Mouse (Mus musculus): ENCODE measurements around the gene Nek2. TPM values are rescaled to one million over a fixed set of nuclear protein-coding genes. Genes with fewer than 3 reads are reported as not detected.
A peak's percentile ranks its signal among the peaks of the same experiment; 100 is the strongest.

Gene Nek2
- polyA plus RNA-seq, 1 experiment from 2014 or later: 42.0 TPM

DNA sequence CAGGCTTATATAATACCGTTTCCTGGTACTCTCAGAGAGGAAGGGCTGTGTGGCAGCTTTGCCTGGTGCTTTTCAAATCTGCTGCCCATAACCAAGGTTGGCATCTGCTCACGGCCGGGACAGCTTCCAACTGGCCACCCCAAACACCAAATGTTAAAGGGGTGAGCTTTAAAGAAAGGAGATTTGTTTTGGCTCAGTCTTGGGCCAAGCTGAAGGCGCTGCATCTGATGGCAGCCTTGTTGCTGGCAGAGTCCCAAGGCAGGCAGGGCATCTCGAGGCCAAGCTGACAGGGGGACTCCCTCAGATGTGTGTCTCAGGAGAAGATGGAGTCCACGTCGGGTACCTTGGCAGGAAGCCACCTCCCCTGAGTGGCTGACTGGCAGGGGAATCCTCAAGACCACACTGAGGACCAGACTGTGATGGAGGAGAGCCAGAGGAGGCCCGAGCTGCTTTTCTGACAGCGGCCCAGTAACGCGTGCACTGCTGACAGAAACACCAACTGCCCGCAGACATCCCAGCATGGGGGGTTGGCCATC, 12.5 kb upstream of the Nek2 start:
- 91% methylated on average over 12 of the region's 12 CpGs for WGBS
- Histone ChIP-seq H3K9me3 (ENCODE audit: control insufficient read depth, low read length) (no peaks in the 10 kb centered on the region), H3K4me2 (ENCODE audit: low read depth) (no peak overlapping the region), H3K36me3 (ENCODE audit: control insufficient read depth, insufficient read depth, low read length) (no peaks in the 10 kb centered on the region), H3K4me1 (ENCODE audit: control insufficient read depth, insufficient read depth, low read length) (no peaks in the 10 kb centered on the region), H3K27ac (ENCODE audit: low read depth, low read length) (no peak overlapping the region), H3K9ac (ENCODE audit: low read length) (no peak overlapping the region), H3K27me3 (ENCODE audit: control insufficient read depth, insufficient read depth, low read length) (no peaks in the 10 kb centered on the region), H3K4me3 (ENCODE audit: low read depth, low read length) (no peak overlapping the region)
- ATAC-seq (ENCODE audit: insufficient read depth, low FRiP score, low TSS enrichment) (no peak), DNase-seq (ENCODE audit: low spot score) (no peak)

GRCm38 (mm10) chr1:191811774-191812173, 9.5 kb upstream of the Nek2 start:
- Histone ChIP-seq H3K36me3 (ENCODE audit: control insufficient read depth, insufficient read depth, low read length) (no peaks in the 10 kb centered on the region), H3K9me3 (ENCODE audit: control insufficient read depth, low read length) (no peaks in the 10 kb centered on the region), H3K4me1 (ENCODE audit: control insufficient read depth, insufficient read depth, low read length) (no peaks in the 10 kb centered on the region), H3K4me2 (ENCODE audit: low read depth) (no peak overlapping the region), H3K9ac (ENCODE audit: low read length) (no peak overlapping the region), H3K27me3 (ENCODE audit: control insufficient read depth, insufficient read depth, low read length) (no peaks in the 10 kb centered on the region), H3K27ac (ENCODE audit: low read depth, low read length) (no peak overlapping the region), H3K4me3 (ENCODE audit: low read depth, low read length) (no peak overlapping the region)
- DNase-seq (ENCODE audit: low spot score): no peak
- ATAC-seq (ENCODE audit: insufficient read depth, low FRiP score, low TSS enrichment): no peak
- 88% methylated on average over 12 of the region's 12 CpGs for WGBS

GRCm38 (mm10) chr1:191812949-191813691, 8.1 kb upstream of the Nek2 start:
- no peaks in the 10 kb centered on the region for H3K4me1 ChIP-seq (ENCODE audit: control insufficient read depth, insufficient read depth, low read length)
- ATAC-seq (ENCODE audit: insufficient read depth, low FRiP score, low TSS enrichment) (no peak), DNase-seq (ENCODE audit: low spot score) (no peak)
- H3K27me3 ChIP-seq (ENCODE audit: control insufficient read depth, insufficient read depth, low read length): no peaks in the 10 kb centered on the region
- WGBS: 87% methylated on average over 13 of the region's 13 CpGs
- no peak overlapping the region for H3K4me3 ChIP-seq (ENCODE audit: low read depth, low read length)
- no peak overlapping the region for H3K27ac ChIP-seq (ENCODE audit: low read depth, low read length)
- H3K36me3 ChIP-seq (ENCODE audit: control insufficient read depth, insufficient read depth, low read length): no peaks in the 10 kb centered on the region
- H3K4me2 ChIP-seq (ENCODE audit: low read depth): no peak overlapping the region
- H3K9me3 ChIP-seq (ENCODE audit: control insufficient read depth, low read length): no peaks in the 10 kb centered on the region
- no peak overlapping the region for H3K9ac ChIP-seq (ENCODE audit: low read length)

DNA sequence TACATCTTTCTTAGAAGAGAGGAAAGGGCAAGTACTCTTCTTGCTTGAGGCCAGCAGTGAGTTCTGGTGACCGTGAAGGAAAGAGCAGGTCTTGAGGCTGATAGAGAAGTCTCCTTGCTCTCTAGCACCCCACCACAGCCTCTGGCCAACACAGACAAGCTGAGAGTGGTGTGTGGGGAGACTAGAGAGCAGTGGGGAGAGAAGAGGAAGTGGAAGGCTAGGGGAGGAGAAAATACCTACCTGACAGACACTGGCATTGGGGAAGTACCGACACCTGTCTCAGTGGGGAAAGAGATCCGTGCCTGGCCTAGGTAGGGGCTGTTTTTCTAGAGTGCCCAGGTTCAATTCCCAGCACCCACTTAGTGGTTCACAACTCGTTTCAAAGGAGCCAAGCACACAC, 7.0 kb upstream of the Nek2 start:
- Histone ChIP-seq H3K4me2 (ENCODE audit: low read depth) (no peak overlapping the region), H3K9ac (ENCODE audit: low read length) (no peak overlapping the region), H3K36me3 (ENCODE audit: control insufficient read depth, insufficient read depth, low read length) (no peaks in the 10 kb centered on the region), H3K27me3 (ENCODE audit: control insufficient read depth, insufficient read depth, low read length) (no peaks in the 10 kb centered on the region), H3K27ac (ENCODE audit: low read depth, low read length) (no peak overlapping the region), H3K4me1 (ENCODE audit: control insufficient read depth, insufficient read depth, low read length) (no peaks in the 10 kb centered on the region), H3K4me3 (ENCODE audit: low read depth, low read length) (no peak overlapping the region), H3K9me3 (ENCODE audit: control insufficient read depth, low read length) (no peaks in the 10 kb centered on the region)
- no peak for ATAC-seq (ENCODE audit: insufficient read depth, low FRiP score, low TSS enrichment)
- 84% methylated on average over 4 of the region's 4 CpGs for WGBS
- DNase-seq (ENCODE audit: low spot score): no peak

DNA sequence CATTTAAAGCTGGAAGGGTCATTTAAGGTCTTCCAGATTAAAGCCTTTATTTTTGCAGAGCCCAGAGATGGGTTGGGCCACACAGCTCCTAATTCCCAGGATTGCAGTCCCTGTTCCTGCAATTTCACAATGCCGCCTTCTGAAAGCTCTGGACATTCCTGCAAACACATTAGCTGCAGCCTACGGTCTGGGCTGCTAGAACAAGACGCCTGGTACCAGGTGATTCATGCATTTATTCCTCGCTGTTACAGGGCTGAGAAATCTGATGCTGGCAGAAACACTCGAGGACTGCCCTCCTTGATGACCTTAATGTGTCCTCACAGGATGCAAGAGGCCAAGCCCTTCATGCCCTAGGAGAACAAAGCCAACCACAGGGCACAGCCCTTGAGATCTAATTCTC, 6.3 kb upstream of the Nek2 start:
- no peaks in the 10 kb centered on the region for H3K4me1 ChIP-seq (ENCODE audit: control insufficient read depth, insufficient read depth, low read length)
- ATAC-seq (ENCODE audit: insufficient read depth, low FRiP score, low TSS enrichment) (no peak), DNase-seq (ENCODE audit: low spot score) (no peak)
- H3K9me3 ChIP-seq (ENCODE audit: control insufficient read depth, low read length): no peaks in the 10 kb centered on the region
- no peak overlapping the region for H3K9ac ChIP-seq (ENCODE audit: low read length)
- no peaks in the 10 kb centered on the region for H3K27me3 ChIP-seq (ENCODE audit: control insufficient read depth, insufficient read depth, low read length)
- no peak overlapping the region for H3K27ac ChIP-seq (ENCODE audit: low read depth, low read length)
- 49% methylated on average over 5 of the region's 5 CpGs for WGBS
- H3K4me2 ChIP-seq (ENCODE audit: low read depth): no peak overlapping the region
- H3K36me3 ChIP-seq (ENCODE audit: control insufficient read depth, insufficient read depth, low read length): no peaks in the 10 kb centered on the region
- H3K4me3 ChIP-seq (ENCODE audit: low read depth, low read length): no peak overlapping the region

DNA sequence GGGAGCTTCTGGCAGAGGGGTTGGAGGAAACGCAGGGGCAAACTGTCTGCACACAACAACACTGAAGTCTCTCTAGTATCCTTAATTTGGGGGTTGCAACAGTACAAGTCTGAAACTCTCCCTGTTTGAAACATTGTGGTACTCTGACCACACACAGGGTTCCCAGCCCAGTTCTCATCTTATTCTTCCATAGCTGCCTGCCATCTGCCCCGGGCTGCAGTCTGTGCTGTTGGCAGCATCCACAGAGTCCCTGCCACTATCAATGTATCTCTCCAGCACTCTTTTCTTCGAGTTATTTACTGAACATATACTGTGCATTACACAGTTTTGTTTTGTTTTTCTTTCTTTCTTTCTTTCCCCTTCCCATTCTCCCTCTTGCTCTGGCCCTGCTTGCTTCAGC, 4.6 kb upstream of the Nek2 start:
- H3K36me3 ChIP-seq (ENCODE audit: control insufficient read depth, insufficient read depth, low read length): no peaks in the 10 kb centered on the region
- H3K4me2 ChIP-seq (ENCODE audit: low read depth): no peak overlapping the region
- peaks cover 4% of the 10 kb centered on the region; the same call in 1 of the 2 replicates for H3K4me1 ChIP-seq (ENCODE audit: control insufficient read depth, insufficient read depth, low read length)
- no peak for DNase-seq (ENCODE audit: low spot score)
- no peaks in the 10 kb centered on the region for H3K27me3 ChIP-seq (ENCODE audit: control insufficient read depth, insufficient read depth, low read length)
- no peak overlapping the region for H3K9ac ChIP-seq (ENCODE audit: low read length)
- no peak for ATAC-seq (ENCODE audit: insufficient read depth, low FRiP score, low TSS enrichment)
- 76% methylated on average over 3 of the region's 3 CpGs for WGBS
- H3K9me3 ChIP-seq (ENCODE audit: control insufficient read depth, low read length): no peaks in the 10 kb centered on the region
- no peak overlapping the region for H3K27ac ChIP-seq (ENCODE audit: low read depth, low read length)
- no peak overlapping the region for H3K4me3 ChIP-seq (ENCODE audit: low read depth, low read length)

DNA sequence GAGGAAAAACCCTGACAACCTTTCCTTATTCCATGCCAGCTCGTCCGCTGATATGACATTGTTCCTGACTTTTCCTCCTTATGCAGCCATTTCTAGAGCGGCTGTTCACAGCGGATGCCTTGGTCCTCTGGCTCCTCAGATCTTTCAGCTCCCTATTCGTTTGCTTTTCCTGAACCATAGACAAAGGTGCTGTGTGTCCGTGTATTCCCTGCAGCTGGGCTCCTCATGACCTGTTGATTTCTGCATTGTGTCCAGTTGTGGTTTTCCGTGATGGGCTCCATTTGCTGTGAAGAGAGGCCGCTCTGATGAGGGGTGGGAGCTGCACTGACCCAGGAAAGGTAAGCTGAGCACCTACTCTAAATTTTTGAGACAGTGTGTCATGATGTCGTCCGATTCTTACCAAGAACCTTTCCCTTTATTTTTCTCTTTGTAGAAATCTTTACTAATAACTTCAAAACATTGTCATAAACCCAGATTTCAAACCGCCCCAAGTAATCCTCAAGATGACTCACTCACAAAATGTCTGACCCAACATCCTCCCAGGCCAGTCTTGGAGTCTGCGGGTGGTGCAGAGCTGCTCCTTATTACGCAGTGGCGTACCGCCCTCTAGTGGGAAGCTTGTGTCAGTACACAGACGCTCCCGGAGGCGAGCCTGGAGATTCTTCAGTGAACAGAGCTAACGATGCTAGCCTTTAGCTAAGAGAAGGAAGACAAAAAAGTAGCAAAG, 3.7 kb upstream of the Nek2 start:
- ATAC-seq (ENCODE audit: insufficient read depth, low FRiP score, low TSS enrichment) (peak; percentile 45), DNase-seq (ENCODE audit: low spot score) (peak; percentile 85)
- peaks cover 7% of the 10 kb centered on the region; the same call in 1 of the 2 replicates for H3K4me1 ChIP-seq (ENCODE audit: control insufficient read depth, insufficient read depth, low read length)
- H3K4me2 ChIP-seq (ENCODE audit: low read depth): no peak overlapping the region
- 39% methylated on average over 19 of the region's 19 CpGs for WGBS
- no peak overlapping the region for H3K4me3 ChIP-seq (ENCODE audit: low read depth, low read length)
- H3K27me3 ChIP-seq (ENCODE audit: control insufficient read depth, insufficient read depth, low read length): no peaks in the 10 kb centered on the region
- H3K9me3 ChIP-seq (ENCODE audit: control insufficient read depth, low read length): no peaks in the 10 kb centered on the region
- no peak overlapping the region for H3K27ac ChIP-seq (ENCODE audit: low read depth, low read length)
- H3K9ac ChIP-seq (ENCODE audit: low read length): no peak overlapping the region
- no peaks in the 10 kb centered on the region for H3K36me3 ChIP-seq (ENCODE audit: control insufficient read depth, insufficient read depth, low read length)

- H3K27ac ChIP-seq (ENCODE audit: low read depth, low read length): no peak overlapping the region
- DNase-seq (ENCODE audit: low spot score): no peak
- 33% methylated on average over 6 of the region's 6 CpGs for WGBS
- H3K4me1 ChIP-seq (ENCODE audit: control insufficient read depth, insufficient read depth, low read length): peaks cover 7% of the 10 kb centered on the region; the same call in 1 of the 2 replicates
- no peak for ATAC-seq (ENCODE audit: insufficient read depth, low FRiP score, low TSS enrichment)
- H3K36me3 ChIP-seq (ENCODE audit: control insufficient read depth, insufficient read depth, low read length): 0 out of 2 replicates have a peak, but pooled peaks cover 1% of the 10 kb centered on the region
- H3K9ac ChIP-seq (ENCODE audit: low read length): no peak overlapping the region
- no peak overlapping the region for H3K4me2 ChIP-seq (ENCODE audit: low read depth)
- no peaks in the 10 kb centered on the region for H3K27me3 ChIP-seq (ENCODE audit: control insufficient read depth, insufficient read depth, low read length)
- H3K4me3 ChIP-seq (ENCODE audit: low read depth, low read length): no peak overlapping the region
- H3K9me3 ChIP-seq (ENCODE audit: control insufficient read depth, low read length): no peaks in the 10 kb centered on the region
Measured at GRCm38 (mm10) chr1:191818145-191818631, 3.1 kb upstream of the Nek2 start.
